6 mouse cellular contexts compared by ENCODE assay signal in the genomic region with DNA sequence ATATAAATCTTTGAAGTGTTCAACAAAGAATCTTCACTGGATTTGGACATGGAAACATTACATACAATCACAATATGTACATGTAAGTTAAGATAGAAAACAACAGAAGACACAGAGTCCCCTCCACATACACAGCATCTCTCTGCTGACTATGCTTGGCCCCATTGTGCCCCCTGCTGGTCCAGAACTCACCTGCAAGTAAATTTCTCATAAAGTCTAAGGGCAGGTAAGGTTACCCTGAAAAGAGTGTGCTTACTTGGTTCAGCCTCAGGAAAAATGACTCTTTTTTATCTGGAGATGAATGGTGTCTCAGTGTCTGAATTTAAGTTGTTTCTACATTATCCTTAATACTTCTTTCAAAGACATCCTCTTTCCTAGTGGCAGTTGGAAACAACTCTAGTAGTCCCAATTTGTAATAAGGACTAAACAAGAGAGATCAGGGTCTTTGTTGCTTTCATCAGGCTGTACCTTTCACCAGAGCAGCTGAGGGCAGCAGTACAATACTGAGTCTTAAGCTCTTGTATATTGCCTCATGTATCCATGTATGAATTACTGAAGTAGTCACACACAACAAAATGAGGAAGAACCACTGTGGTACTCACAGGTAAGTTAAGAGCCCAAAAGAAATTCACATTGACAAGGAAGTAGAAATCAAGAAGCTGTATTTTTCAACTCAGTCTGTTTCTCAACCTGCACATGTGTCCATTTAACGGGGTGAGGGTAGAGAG.
DNase-seq lines count a peak whose midpoint lies in the region; ATAC-seq and TF ChIP-seq lines count a peak whose summit lies in the region.
"Not testable (repeated sequence)": the region's sequence is repeated elsewhere in the genome, so short reads cannot be mapped to it uniquely, and the experiment has no call there.

No protein-coding gene starts in this region.

- not testable (repeated sequence) for H3K27ac ChIP-seq in liver, postnatal 0 days (ENCODE audit: low read depth); thymus, adult 2 months (ENCODE audit: control insufficient read depth, insufficient read depth, low read length)

- H3K4me1 ChIP-seq in liver, postnatal 0 days (ENCODE audit: insufficient read depth); thymus, adult 2 months (replicated peaks; ENCODE audit: control insufficient read depth, insufficient read depth, low read length): not testable (repeated sequence)

- 35% methylated on average over 1 of the region's 1 CpGs for WGBS in liver, postnatal 0 days (ENCODE audit: insufficient replicate concordance)
- 70% methylated on average over 1 of the region's 1 CpGs for WGBS in thymus, adult 2 months

- peak; percentile 65 for ATAC-seq in granulocyte monocyte progenitor cell, adult 5-6 weeks (replicated peaks; ENCODE audit: poor library complexity, severe bottlenecking)
- not testable (repeated sequence) for ATAC-seq in liver, postnatal 0 days

- not testable (repeated sequence) for H3K4me3 ChIP-seq in liver, postnatal 0 days (ENCODE audit: low read depth, low read length); thymus, adult 2 months (ENCODE audit: control insufficient read depth, insufficient read depth, low read length)

- not testable (repeated sequence) for H3K36me3 ChIP-seq in liver, postnatal 0 days (replicated peaks; ENCODE audit: insufficient read depth, low read length); thymus, adult 2 months (ENCODE audit: control insufficient read depth, insufficient read depth, low read length)

- TF ChIP-seq EP300 in liver, postnatal 0 days (IDR thresholded peaks at IDR 0.05; ENCODE audit: low read depth) = not testable (repeated sequence)

- TF ChIP-seq POLR2A in thymus, adult 2 months (IDR thresholded peaks at IDR 0.05; ENCODE audit: control insufficient read depth, extremely low read depth, insufficient read depth, low read length, poor library complexity) = not testable (repeated sequence)

- 0 out of 2 replicates have a peak, but pooled peaks have one; percentile 15 for TF ChIP-seq CTCF in liver, postnatal 0 days (IDR thresholded peaks at IDR 0.05; ENCODE audit: low read depth)
- not testable (repeated sequence) for TF ChIP-seq CTCF in thymus, adult 2 months (IDR thresholded peaks at IDR 0.05; ENCODE audit: borderline replicate concordance, control insufficient read depth, extremely low read depth, insufficient read depth, low read length, poor library complexity)

- not testable (repeated sequence) for H3K9me3 ChIP-seq in liver, postnatal 0 days (ENCODE audit: low read length)

- H3K4me2 ChIP-seq in liver, postnatal 0 days (ENCODE audit: low read depth, low read length) = not testable (repeated sequence)

- peak; percentile 19 to 21 for DNase-seq in B cell, adult 2 months
- not testable (repeated sequence) for DNase-seq in liver, postnatal 0 days
- peak; percentile 16 for DNase-seq in naive thymus-derived CD4-positive, alpha-beta T cell, adult 2 months (ENCODE audit: low read depth)
- peak; percentile 35 for DNase-seq in thymus, adult 2 months
- DNase-seq in thymus, postnatal 36 days = peak; percentile 21 to 35

- H3K27me3 ChIP-seq in liver, postnatal 0 days (ENCODE audit: insufficient read depth, low read length); thymus, adult 2 months (ENCODE audit: control insufficient read depth, insufficient read depth, low read length): not testable (repeated sequence)

- not testable (repeated sequence) for H3K9ac ChIP-seq in liver, postnatal 0 days (replicated peaks)
